Mouse (Mus musculus): Measurements from ENCODE around the gene Mdm1. TPM values are rescaled to one million over a fixed set of nuclear protein-coding genes. Genes with fewer than 3 reads are reported as not detected.

Mdm1 gene
- polyA plus RNA-seq, 1 experiment from 2014 or later = 59.0 TPM

DNA sequence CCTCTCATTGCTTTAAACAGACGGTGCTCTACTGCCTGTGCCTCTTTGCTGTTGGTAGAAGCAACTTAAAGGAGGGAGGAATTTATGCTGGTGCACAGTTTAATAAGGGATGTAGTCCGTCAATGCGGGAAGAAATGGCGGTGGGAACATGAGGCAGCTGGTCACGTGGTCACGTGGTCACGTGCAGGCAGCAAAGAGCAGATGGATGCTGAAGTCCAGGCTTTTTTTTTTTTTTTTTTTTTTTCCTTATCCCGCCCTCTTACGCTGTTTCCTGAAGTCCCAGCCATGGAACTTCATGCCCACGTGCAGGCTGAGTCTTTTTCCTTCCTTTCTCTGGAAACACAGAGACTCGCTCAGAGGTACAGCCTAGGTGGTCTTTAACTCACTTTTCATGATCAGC is 3.1 kb upstream of the Mdm1 start:
- ATAC-seq (ENCODE audit: low FRiP score) = no peak
- Histone ChIP-seq H3K9ac (ENCODE audit: low read length) (no peak overlapping the region), H3K27me3 (ENCODE audit: control insufficient read depth, insufficient read depth, low read length) (no peaks in the 10 kb centered on the region), H3K36me3 (ENCODE audit: control insufficient read depth, insufficient read depth, low read length) (no peaks in the 10 kb centered on the region), H3K27ac (ENCODE audit: low read depth, low read length) (no peak overlapping the region), H3K4me3 (ENCODE audit: low read depth, low read length) (no peak overlapping the region), H3K9me3 (ENCODE audit: control insufficient read depth, low read length) (no peaks in the 10 kb centered on the region), H3K4me1 (ENCODE audit: control insufficient read depth, insufficient read depth, low read length) (peaks cover 10% of the 10 kb centered on the region; the same call in 1 of the 2 replicates), H3K4me2 (no peak overlapping the region)
- WGBS = 88% methylated on average over 11 of the region's 11 CpGs
- no peak for DNase-seq (ENCODE audit: low spot score, missing footprints)

DNA sequence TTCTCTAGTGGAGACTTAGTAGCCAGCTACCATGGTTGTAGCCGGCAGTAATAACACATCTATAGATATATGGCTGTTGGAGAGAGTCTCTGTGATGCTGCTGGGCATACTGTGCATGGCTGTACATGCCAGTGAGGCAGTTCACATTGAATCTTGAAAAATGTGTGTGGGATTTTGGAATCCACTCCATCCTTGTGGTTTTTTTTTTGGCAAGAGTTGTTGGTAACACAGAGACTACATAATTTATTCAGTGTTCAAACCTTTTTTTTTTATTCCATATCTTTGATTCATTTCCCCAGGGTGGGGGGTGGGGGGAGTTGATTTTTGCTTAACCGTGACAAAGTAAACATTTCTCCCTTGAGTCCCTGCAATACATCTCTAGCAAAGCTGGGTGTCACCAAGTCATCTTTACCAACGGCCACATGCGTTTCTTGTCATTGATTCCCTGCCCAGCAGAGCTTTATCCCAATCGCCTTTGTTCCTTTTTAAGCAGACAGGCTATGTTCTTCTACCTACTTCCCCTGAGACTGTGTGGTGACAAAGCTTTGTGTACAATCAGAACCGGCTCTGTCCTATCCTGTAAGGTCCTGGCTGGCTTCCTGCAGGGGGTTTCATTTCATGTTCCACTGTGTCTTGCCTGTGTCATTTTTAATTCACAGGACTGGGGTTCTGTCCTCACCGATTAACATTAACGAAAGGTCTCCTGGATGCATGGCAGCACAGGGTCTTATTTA is 1.6 kb upstream of the Mdm1 start:
- H3K27me3 ChIP-seq (ENCODE audit: control insufficient read depth, insufficient read depth, low read length) = no peaks in the 10 kb centered on the region
- peaks cover 10% of the 10 kb centered on the region; the same call in 1 of the 2 replicates for H3K4me1 ChIP-seq (ENCODE audit: control insufficient read depth, insufficient read depth, low read length)
- no peaks in the 10 kb centered on the region for H3K36me3 ChIP-seq (ENCODE audit: control insufficient read depth, insufficient read depth, low read length)
- 72% methylated on average over 8 of the region's 8 CpGs for WGBS
- no peak overlapping the region for H3K27ac ChIP-seq (ENCODE audit: low read depth, low read length)
- H3K4me2 ChIP-seq = no peak overlapping the region
- ATAC-seq (ENCODE audit: low FRiP score) = no peak
- H3K4me3 ChIP-seq (ENCODE audit: low read depth, low read length) = no peak overlapping the region
- no peak overlapping the region for H3K9ac ChIP-seq (ENCODE audit: low read length)
- DNase-seq (ENCODE audit: low spot score, missing footprints) = no peak
- no peaks in the 10 kb centered on the region for H3K9me3 ChIP-seq (ENCODE audit: control insufficient read depth, low read length)

DNA sequence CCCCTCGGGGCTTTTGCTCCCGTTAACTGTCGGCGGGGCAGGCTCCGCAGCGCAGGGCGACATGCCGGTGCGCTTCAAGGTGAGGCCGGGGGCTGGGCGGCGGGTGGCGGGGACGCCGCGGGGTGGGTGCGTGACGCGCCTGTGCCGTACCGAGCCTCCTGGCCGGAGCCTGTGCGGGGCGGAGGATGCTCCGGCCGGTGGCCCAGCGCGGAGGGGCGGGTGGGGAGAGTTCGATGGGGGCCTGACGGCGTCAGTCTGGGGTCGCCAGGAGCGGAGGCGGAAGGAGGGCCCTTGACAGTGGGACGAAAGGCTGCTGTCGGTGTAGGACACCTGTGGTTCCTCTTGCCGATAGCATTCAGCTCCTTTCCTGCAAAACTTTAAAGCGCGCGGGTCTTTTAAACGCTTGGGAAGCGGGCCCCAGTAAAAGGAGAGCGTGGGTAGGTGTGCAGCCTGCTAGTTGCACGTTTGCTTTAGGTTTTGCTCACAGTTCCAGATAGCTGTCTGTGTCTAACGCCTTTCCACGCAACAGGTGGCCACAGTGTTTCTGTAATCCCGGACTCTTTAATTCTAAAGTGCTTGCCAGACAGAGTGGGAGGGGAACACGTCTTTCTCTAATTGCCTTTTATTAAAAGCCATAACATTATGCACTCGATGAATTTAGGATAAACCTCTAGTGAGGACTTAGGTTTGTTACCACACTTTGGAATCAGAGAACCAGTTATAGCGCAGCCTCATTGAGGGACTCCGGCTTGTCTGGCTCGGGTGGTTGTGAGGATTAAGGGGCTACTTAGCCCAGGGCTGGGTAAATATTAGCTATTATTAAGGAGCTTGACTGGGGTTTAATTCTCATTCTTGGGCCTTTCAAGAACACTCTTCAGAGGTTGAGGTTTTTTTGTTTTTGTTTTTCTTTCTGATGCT is 532 bp downstream of the Mdm1 start:
- peak overlapping the region; percentile 65 for H3K9ac ChIP-seq (ENCODE audit: low read length)
- ATAC-seq (ENCODE audit: low FRiP score) (peak; percentile 84), DNase-seq (ENCODE audit: low spot score, missing footprints) (peak; percentile 95)
- peak overlapping the region; percentile 77 for H3K4me2 ChIP-seq
- under 1% methylated on average over 49 of the region's 53 CpGs for WGBS
- H3K4me1 ChIP-seq (ENCODE audit: control insufficient read depth, insufficient read depth, low read length) = peaks cover 10% of the 10 kb centered on the region; the same call in 1 of the 2 replicates
- 0 out of 2 replicates have a peak, but pooled peaks cover 4% of the 10 kb centered on the region for H3K36me3 ChIP-seq (ENCODE audit: control insufficient read depth, insufficient read depth, low read length)
- H3K4me3 ChIP-seq (ENCODE audit: low read depth, low read length) = peak overlapping the region; percentile 84
- H3K27me3 ChIP-seq (ENCODE audit: control insufficient read depth, insufficient read depth, low read length) = no peaks in the 10 kb centered on the region
- no peaks in the 10 kb centered on the region for H3K9me3 ChIP-seq (ENCODE audit: control insufficient read depth, low read length)
- no peak overlapping the region for H3K27ac ChIP-seq (ENCODE audit: low read depth, low read length)

DNA sequence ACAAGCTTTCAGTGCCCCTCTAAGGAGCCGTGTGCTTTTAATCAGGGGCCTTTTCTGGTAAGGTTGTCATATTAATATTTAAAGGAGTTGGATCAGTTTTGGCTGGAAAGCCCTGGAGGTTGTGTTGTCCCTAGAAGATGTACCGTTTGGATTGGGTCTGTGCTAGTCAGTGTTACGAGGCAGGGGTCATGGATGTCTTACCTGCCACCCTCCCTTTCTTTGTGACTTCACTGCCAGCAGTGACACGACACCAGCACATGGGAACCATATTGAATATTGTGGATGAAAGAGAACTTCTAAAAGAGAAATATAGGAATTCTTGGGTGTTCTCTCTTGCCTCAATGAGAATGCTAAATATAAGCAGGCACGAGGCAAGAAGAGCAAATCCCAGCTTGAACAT is 7.8 kb downstream of the Mdm1 start:
- Histone ChIP-seq H3K36me3 (ENCODE audit: control insufficient read depth, insufficient read depth, low read length) (peaks cover 4% of the 10 kb centered on the region; the same call in 1 of the 2 replicates), H3K9me3 (ENCODE audit: control insufficient read depth, low read length) (no peaks in the 10 kb centered on the region), H3K4me1 (ENCODE audit: control insufficient read depth, insufficient read depth, low read length) (peaks cover 2% of the 10 kb centered on the region; the same call in 1 of the 2 replicates), H3K27ac (ENCODE audit: low read depth, low read length) (no peak overlapping the region), H3K27me3 (ENCODE audit: control insufficient read depth, insufficient read depth, low read length) (no peaks in the 10 kb centered on the region), H3K9ac (ENCODE audit: low read length) (no peak overlapping the region), H3K4me3 (ENCODE audit: low read depth, low read length) (no peak overlapping the region), H3K4me2 (no peak overlapping the region)
- peak; percentile 71 for DNase-seq (ENCODE audit: low spot score, missing footprints)
- ATAC-seq (ENCODE audit: low FRiP score) = no peak
- 89% methylated on average over 5 of the region's 5 CpGs for WGBS

DNA sequence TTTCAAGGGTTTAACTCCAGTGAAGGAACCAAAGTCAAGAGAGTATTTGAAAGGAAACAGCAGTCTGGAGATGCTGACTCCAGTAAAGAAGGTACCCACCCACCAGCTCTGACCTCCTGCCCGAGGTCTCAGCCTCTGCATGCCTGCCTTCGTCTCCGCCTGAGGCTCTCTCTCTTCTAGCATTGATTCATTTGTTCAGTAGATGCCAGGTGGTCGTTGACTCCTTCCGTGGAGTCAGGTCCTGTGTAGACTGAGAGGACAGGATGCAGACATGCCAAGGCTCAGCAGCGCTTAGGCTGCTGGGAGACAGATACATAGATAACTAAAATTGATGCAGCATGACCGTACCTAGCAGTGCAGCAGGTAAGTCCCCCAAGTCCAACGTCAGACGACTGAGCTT is 9.3 kb downstream of the Mdm1 start:
- Histone ChIP-seq H3K36me3 (ENCODE audit: control insufficient read depth, insufficient read depth, low read length) (peaks cover 4% of the 10 kb centered on the region; the same call in 1 of the 2 replicates), H3K27me3 (ENCODE audit: control insufficient read depth, insufficient read depth, low read length) (no peaks in the 10 kb centered on the region), H3K9ac (ENCODE audit: low read length) (no peak overlapping the region), H3K4me1 (ENCODE audit: control insufficient read depth, insufficient read depth, low read length) (0 out of 2 replicates have a peak, but pooled peaks cover 2% of the 10 kb centered on the region), H3K27ac (ENCODE audit: low read depth, low read length) (no peak overlapping the region), H3K4me2 (no peak overlapping the region), H3K4me3 (ENCODE audit: low read depth, low read length) (no peak overlapping the region), H3K9me3 (ENCODE audit: control insufficient read depth, low read length) (no peaks in the 10 kb centered on the region)
- peak; percentile 51 for DNase-seq (ENCODE audit: low spot score, missing footprints)
- no peak for ATAC-seq (ENCODE audit: low FRiP score)
- WGBS = 89% methylated on average over 9 of the region's 9 CpGs

DNA sequence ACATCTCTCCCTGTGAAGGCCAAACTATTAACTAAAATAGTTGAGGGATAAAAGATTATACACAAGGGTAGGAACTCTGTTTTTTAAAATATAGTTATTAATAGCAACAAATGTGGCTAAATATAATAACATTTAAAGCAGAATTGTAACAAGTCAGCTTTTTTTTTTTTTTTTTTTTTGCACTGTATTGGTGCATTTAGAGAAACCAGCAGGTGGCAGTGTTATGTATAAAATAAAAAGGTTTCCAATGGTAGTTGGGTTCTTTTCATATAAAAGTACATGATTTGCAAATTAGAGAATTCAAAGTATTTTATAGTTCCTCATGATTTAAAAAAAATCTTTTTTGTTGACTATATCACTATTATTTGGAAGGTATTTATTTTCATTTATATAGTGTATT is 14.3 kb downstream of the Mdm1 start:
- Histone ChIP-seq H3K27ac (ENCODE audit: low read depth, low read length) (no peak overlapping the region), H3K27me3 (ENCODE audit: control insufficient read depth, insufficient read depth, low read length) (no peaks in the 10 kb centered on the region), H3K9ac (ENCODE audit: low read length) (no peak overlapping the region), H3K36me3 (ENCODE audit: control insufficient read depth, insufficient read depth, low read length) (peaks cover 20% of the 10 kb centered on the region), H3K4me1 (ENCODE audit: control insufficient read depth, insufficient read depth, low read length) (no peaks in the 10 kb centered on the region), H3K4me2 (no peak overlapping the region), H3K9me3 (ENCODE audit: control insufficient read depth, low read length) (no peaks in the 10 kb centered on the region), H3K4me3 (ENCODE audit: low read depth, low read length) (no peak overlapping the region)
- no peak for ATAC-seq (ENCODE audit: low FRiP score)
- no peak for DNase-seq (ENCODE audit: low spot score, missing footprints)

DNA sequence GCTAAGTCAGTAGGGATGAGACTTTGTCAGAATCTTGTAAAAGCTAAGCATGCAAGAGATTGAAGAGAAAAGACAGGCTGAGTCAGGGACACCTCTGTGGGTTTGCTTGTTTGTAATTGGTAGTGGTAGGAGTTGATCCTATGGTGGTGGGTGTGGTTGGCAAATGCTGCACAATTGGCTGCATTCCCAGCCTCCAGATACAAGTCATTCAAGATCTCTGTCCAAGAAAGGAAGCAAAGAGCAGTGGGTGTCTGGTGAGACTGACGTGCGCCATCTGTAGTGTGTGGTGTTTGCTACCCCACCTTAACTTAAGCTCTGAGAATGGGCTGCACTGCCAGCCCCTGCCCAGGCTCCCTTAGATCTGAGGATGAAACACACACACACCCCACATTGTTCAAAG is 19.5 kb downstream of the Mdm1 start:
- no peak overlapping the region for H3K27ac ChIP-seq (ENCODE audit: low read depth, low read length)
- no peak for ATAC-seq (ENCODE audit: low FRiP score)
- H3K27me3 ChIP-seq (ENCODE audit: control insufficient read depth, insufficient read depth, low read length) = no peaks in the 10 kb centered on the region
- H3K4me2 ChIP-seq = no peak overlapping the region
- 100% methylated on average over 2 of the region's 2 CpGs for WGBS
- DNase-seq (ENCODE audit: low spot score, missing footprints) = no peak
- no peaks in the 10 kb centered on the region for H3K9me3 ChIP-seq (ENCODE audit: control insufficient read depth, low read length)
- no peak overlapping the region for H3K9ac ChIP-seq (ENCODE audit: low read length)
- H3K4me1 ChIP-seq (ENCODE audit: control insufficient read depth, insufficient read depth, low read length) = no peaks in the 10 kb centered on the region
- H3K4me3 ChIP-seq (ENCODE audit: low read depth, low read length) = no peak overlapping the region
- H3K36me3 ChIP-seq (ENCODE audit: control insufficient read depth, insufficient read depth, low read length) = peaks cover 24% of the 10 kb centered on the region

DNA sequence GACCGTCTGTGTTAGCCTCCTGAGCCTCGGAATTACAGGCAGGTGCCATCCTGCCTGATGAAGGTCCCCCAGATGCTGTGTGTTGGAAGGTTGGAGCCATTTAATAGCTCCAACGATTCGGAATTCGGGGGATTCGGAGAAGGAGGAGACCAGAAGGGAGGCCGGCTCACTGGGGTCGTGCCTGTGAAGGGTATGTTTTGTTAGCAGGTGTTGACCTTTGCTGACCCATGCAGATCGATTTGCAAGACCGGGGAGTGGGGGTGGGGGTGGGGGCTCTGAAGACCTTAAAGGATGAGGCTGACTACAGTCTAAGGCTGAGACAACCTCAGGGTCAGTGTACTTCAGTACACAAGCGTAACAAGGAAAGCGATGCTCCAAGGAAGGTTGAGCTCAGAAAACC is 27.6 kb downstream of the Mdm1 start:
- ATAC-seq (ENCODE audit: low FRiP score) (peak; percentile 27; the same call in 1 of the 2 replicates), DNase-seq (ENCODE audit: low spot score, missing footprints) (no peak)
- no peaks in the 10 kb centered on the region for H3K27me3 ChIP-seq (ENCODE audit: control insufficient read depth, insufficient read depth, low read length)
- H3K27ac ChIP-seq (ENCODE audit: low read depth, low read length) = no peak overlapping the region
- H3K4me3 ChIP-seq (ENCODE audit: low read depth, low read length) = no peak overlapping the region
- no peaks in the 10 kb centered on the region for H3K4me1 ChIP-seq (ENCODE audit: control insufficient read depth, insufficient read depth, low read length)
- WGBS = 62% methylated on average over 12 of the region's 12 CpGs
- peaks cover 4% of the 10 kb centered on the region; the same call in 1 of the 2 replicates for H3K36me3 ChIP-seq (ENCODE audit: control insufficient read depth, insufficient read depth, low read length)
- H3K4me2 ChIP-seq = no peak overlapping the region
- H3K9ac ChIP-seq (ENCODE audit: low read length) = no peak overlapping the region
- H3K9me3 ChIP-seq (ENCODE audit: control insufficient read depth, low read length) = no peaks in the 10 kb centered on the region

DNA sequence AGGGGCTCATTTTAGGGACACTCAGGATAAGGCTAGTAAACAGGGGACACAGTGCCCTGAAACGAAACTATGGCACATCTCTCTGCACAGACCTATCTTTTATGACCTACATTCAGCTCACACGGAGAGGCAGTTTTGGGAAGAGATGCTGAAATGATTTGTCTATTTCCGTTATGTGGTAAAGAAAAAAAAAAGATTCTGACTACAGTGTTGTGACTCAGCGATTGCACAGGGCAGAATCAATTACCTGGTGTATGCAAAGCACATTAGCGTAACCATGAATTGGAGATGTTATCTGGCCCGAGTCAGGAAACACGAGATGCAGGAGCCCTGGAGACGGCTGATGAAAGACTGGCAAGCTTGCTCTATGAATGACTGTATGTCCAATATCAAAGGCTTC is 30.8 kb downstream of the Mdm1 start:
- H3K9ac ChIP-seq (ENCODE audit: low read length) = no peak overlapping the region
- no peak overlapping the region for H3K4me2 ChIP-seq
- H3K27me3 ChIP-seq (ENCODE audit: control insufficient read depth, insufficient read depth, low read length) = no peaks in the 10 kb centered on the region
- WGBS = 90% methylated on average over 8 of the region's 8 CpGs
- no peak for ATAC-seq (ENCODE audit: low FRiP score)
- H3K27ac ChIP-seq (ENCODE audit: low read depth, low read length) = no peak overlapping the region
- DNase-seq (ENCODE audit: low spot score, missing footprints) = no peak
- no peaks in the 10 kb centered on the region for H3K4me1 ChIP-seq (ENCODE audit: control insufficient read depth, insufficient read depth, low read length)
- no peak overlapping the region for H3K4me3 ChIP-seq (ENCODE audit: low read depth, low read length)
- no peaks in the 10 kb centered on the region for H3K9me3 ChIP-seq (ENCODE audit: control insufficient read depth, low read length)
- H3K36me3 ChIP-seq (ENCODE audit: control insufficient read depth, insufficient read depth, low read length) = peaks cover 2% of the 10 kb centered on the region; the same call in 1 of the 2 replicates
